Mouse (Mus musculus) embryonic stem cell, embryonic (primary cell): ENCODE measurements at regions not wholly inside any gene's neighbourhood (a gene's known extent, or its start where the extent isn't known, plus 50 kb on each side); places are given as distances from the start of the nearest gene placed in this dataset.

ENCODE experiments used
- CTCF ChIA-PET, 4 experiments: fragments of 300-600 bp in 2 of 4; fragments of 350-600 bp in 2 of 4; sonication (Branson Sonifier 250); formaldehyde crosslinking; loops; one replicate each; lab custom pipeline; 2022; ENCODE audit warnings: inconsistent platforms in 2 of 4; lab: Charles Lee
- POLR2A ChIA-PET, 4 experiments: fragments of 300-600 bp in 2 of 4; fragments of 350-600 bp in 2 of 4; sonication (Branson Sonifier 250); formaldehyde crosslinking; loops; one replicate each; lab custom pipeline; 2022; ENCODE audit warnings: antibody characterized with exemption in 4 of 4, inconsistent platforms in 1 of 4; lab: Charles Lee

DNA sequence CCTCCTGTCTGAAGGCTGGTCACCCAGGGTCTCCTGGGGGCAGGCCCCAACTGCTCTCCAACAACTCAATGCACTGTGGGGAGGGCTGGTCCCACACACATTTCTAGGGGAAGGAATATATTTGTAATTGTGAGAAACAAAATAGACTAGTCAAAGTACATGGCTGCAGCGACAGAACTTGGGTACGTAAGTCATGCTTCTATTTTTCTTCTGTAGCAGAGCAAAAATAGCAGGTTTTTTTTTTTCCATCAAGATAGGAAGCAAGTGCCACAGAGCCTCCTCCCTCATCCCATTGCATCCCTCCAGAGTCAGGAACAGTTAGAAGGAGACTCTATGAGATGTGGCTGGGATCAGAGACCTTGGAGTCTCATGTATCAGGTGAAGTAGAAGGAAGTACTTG, 124.9 kb upstream of the Tnr start:
- CTCF ChIA-PET: no interaction called here
- POLR2A ChIA-PET: interaction anchor here in 1 of 4 experiments (0.6 kb wide), 1 partner anchor 167 kb away, joined by 5 read pairs; no protein-coding TSS in a partner anchor

DNA sequence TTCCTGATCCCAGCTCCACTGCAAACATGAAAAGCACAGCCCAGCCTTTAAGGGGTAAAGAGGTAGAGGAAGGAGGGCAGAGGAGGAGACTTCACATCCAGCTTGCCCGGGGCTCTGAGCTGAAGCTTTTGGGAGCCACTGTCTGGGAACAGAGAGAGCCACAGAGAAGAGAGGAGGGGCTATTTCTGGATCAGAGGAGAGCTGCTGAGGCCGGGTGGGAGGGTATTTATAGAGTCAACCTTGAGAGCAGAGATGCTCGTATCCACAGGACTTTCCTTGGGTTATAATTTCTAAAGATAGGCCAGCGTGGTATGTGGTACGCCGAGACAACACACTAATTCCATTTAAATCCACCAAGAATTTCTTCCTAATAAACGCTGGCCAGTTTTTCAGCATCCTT, 117.3 kb upstream of the Tnr start:
- CTCF ChIA-PET: interaction anchor here in 1 of 4 experiments (0.6 kb wide), 1 partner anchor 352 kb away, joined by 5 read pairs; no protein-coding TSS in a partner anchor
- POLR2A ChIA-PET: no interaction called here

DNA sequence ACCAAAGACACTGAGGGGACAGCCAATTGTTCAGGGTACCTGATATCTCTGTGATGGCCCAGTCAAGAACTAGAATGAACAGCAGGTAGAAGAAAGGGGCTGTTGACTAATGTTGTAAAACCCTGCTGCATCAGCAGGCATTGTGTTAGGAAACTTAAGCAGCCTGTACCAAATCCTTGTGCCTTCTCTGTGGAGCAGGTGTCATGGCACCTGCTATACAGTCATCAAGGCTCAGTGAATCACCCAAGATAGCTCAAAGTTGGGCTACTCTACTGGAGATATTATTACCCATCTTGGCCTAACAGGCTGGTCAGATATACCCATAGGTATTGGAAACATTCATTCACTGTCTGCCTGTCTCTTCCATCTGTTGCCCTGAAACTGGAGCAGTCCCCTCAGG, 116.8 kb upstream of the Tnr start:
- CTCF ChIA-PET: no interaction called here
- POLR2A ChIA-PET: no interaction called here

DNA sequence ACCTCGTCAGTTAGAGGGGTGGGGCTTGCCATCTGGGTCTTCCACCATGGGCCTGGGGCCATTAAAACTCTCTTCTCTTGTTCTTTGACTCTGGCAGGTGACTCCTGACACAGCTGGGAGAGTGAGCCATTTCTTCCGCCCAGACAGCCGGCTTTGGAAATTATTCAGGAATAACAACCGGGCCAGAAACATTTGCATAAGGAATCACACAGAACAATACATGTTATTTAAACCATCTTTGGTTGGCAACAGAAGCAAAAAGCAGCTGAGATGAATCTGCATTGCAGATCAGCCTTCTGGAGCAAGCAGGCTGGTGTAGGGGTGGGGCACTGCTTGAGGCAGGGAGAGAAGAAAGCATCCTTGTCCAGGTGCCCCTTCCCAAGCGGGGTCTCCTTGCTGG, 110.2 kb upstream of the Tnr start:
- ChIA-PET CTCF (interaction anchor here in 1 of 4 experiments (0.6 kb wide), 1 partner anchor 9 kb away, joined by 3 read pairs; no protein-coding TSS in a partner anchor), POLR2A (interaction anchor here in 1 of 4 experiments (1.5 kb wide), 1 partner anchor 16 kb away, joined by 4 read pairs; no protein-coding TSS in a partner anchor)

GRCm38 (mm10) chr1:159415656-159416055, 107.9 kb upstream of the Tnr start:
- POLR2A ChIA-PET: no interaction called here
- CTCF ChIA-PET: no interaction called here

- CTCF ChIA-PET: no interaction called here
Measured at GRCm38 (mm10) chr1:159417176-159417575, 106.4 kb upstream of the Tnr start.

DNA sequence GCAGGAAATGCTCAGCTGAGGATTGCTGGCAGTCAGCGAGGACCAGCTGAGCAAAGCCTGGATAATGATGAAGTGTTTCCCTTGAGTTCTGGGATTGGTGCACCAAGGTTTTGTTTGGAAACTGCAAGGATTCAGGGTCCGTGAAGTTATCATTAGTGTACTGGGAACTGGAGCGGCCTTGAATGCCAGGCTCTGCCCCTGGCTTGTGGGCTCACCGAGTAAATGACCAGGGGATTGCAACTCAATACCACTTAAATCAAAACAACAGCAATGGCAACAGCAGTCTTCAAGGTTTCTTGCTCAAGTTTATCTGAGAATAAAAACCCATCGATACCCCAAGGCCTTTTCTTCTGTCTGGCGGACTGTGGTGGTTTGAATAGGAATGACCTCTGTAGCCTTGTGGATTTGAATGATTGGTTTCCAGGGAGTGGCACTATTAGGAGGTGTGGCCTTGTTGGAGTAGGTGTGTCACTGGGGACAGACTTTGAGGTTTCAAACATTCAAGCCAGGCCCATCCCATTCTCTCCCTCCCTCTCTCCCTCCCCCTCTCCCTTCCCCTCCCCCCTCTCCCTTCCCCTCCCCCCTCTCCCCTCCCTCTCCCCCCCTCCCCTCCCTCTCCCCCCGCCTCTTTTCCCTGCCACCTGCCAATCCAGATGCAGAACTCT, 104.1 kb upstream of the Tnr start:
- ChIA-PET POLR2A (no interaction called here), CTCF (no interaction called here)

More at GRCm38 (mm10) chr1:159417176-159417575, 106.4 kb upstream of the Tnr start:
- POLR2A ChIA-PET: no interaction called here

- CTCF ChIA-PET: no interaction called here
- POLR2A ChIA-PET: no interaction called here
Measured at GRCm38 (mm10) chr1:159420189-159420588, 103.4 kb upstream of the Tnr start.

- ChIA-PET CTCF (no interaction called here), POLR2A (interaction anchor here in 1 of 4 experiments (1.4 kb wide), 1 partner anchor 24 kb away, joined by 3 read pairs; no protein-coding TSS in a partner anchor)
Measured at GRCm38 (mm10) chr1:159423694-159424093, 99.9 kb upstream of the Tnr start.

GRCm38 (mm10) chr1:159429926-159430325, 93.6 kb upstream of the Tnr start:
- ChIA-PET CTCF (no interaction called here), POLR2A (interaction anchor here in 1 of 4 experiments (1.3 kb wide), 1 partner anchor 64 kb away, joined by 3 read pairs; no protein-coding TSS in a partner anchor)

DNA sequence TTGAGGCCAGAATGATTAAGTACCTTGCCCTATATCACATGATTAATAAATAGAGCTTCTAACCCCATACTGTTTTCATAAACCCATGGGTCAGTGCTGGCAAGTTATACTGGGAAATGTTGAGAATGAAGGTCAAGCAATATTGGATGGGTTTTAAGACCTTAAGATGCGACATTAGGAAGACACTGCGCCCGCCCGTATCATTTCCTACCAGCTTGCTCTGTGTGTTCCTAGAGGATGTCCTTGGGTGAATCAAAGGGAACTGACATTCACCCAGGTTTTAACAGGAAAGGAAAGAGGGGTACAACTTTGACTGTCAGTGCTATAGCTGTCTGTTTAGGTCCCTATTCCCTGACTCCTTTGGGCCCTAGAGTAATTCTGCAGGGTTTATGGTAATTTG, 90.0 kb upstream of the Tnr start:
- ChIA-PET CTCF (no interaction called here), POLR2A (no interaction called here)

DNA sequence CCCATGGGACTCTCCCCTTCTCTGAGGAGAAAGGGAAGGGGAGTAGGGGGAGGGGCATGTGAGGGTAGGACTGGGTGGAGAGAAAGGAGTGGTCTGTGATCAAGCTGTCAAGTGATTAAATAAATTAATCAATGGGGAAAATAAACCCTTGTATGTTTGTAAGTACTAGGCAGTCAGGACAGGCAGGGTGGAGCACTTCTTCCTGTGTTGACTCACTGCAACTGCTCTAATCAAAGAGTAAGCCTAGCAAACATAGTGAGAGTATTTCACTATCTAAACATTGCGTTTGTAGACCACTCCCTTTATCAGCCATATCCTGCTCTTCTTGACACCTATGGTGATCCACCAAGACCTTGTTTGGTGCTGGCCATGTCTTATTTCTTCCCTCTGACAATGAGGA, 82.8 kb upstream of the Tnr start:
- ChIA-PET POLR2A (interaction anchor here in 1 of 4 experiments (0.7 kb wide), 1 partner anchor 597 kb away, joined by 3 read pairs; no protein-coding TSS in a partner anchor), CTCF (no interaction called here)

- ChIA-PET CTCF (no interaction called here), POLR2A (no interaction called here)
Measured at GRCm38 (mm10) chr1:159444093-159444492, 79.5 kb upstream of the Tnr start.

DNA sequence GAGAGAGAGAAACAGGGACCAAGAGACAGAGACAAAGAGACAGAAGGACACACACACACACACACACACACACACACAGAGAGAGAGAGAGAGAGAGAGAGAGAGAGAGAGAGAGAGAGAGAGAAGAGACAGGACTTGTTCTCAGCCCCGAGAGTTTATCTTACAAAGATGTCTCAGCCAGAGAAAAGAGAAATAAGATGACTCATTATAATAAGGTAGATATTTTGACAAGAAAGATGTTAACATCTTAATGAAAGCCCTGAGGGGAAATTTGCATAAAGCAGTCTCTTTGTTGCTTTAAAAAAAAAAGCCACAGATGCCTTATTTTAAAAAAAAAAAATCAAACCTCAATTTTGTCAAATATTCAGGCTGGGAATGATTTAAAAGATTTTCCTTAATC, 78.1 kb upstream of the Tnr start:
- CTCF ChIA-PET: no interaction called here

DNA sequence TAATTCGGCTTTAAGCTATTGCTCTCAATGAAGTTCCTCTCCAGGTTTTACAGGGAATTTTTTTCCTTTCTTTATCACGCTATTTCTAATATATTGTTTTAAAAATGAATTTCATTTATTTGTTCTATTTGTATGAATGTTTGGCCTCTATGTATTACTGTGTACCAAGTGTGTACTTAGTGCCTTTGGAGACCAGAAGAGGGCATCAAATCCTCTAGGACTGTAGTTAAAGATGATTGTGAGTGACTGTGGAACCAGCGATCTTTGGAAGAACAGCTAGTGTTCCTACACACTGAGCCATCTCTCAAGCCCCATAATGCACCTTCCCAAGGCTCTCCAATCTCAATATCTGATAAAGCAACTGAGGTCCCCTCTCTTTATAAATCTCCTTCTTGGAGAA, 72.1 kb upstream of the Tnr start:
- ChIA-PET CTCF (interaction anchor here in 1 of 4 experiments (0.6 kb wide), 1 partner anchor 61 kb away, joined by 3 read pairs; no protein-coding TSS in a partner anchor), POLR2A (interaction anchor here in 1 of 4 experiments (1.1 kb wide), 1 partner anchor 14 kb away, joined by 3 read pairs; no protein-coding TSS in a partner anchor)

More for the DNA sequence above, 78.1 kb upstream of the Tnr start:
- POLR2A ChIA-PET: no interaction called here

DNA sequence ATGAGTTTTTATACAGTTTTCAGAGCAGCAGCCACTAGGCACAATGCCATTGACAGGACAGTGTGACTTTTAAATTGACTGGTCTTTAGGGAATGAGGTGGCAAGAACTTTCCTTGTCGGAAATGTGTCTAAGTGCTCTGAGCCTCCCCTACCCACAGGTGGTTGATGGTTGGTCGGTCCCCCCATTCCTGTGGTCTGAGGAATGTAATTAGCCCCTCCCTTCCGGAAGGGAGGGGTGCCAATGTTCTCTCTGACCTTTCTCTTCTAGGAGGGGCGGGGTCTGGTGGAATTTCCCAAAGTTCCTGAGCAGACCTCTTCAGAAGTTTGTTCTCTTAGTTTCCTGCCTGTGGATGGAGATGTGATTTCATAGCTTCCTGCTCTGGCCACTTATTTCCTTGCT, 62.7 kb upstream of the Tnr start:
- ChIA-PET CTCF (interaction anchor here in 1 of 4 experiments (0.6 kb wide), 1 partner anchor 451 kb away, joined by 3 read pairs; no protein-coding TSS in a partner anchor), POLR2A (interaction anchor here in 1 of 4 experiments (0.6 to 1.3 kb wide), 3 partner anchors 11 to 102 kb away, joined by 3 to 4 read pairs (median 3); no protein-coding TSS in a partner anchor)

DNA sequence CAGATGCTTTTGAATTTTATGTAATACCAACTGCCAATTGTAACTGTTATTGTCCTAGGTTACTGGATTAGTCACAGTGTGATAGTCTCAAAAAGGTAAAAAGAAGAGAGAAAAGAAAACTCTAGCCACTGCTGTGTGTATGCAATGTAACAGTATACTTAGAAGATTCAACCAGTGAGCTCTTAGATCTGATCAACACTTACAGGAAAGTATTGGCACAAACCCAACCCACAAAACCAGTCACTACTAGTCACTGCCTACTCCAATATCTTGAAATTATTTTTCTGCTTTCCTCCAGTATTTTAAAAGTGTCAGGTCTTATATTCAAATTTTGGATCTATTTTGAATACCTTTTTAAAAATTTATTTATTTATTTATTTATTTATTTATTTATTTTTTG, 52.6 kb upstream of the Tnr start:
- ChIA-PET CTCF (no interaction called here), POLR2A (interaction anchor here in 1 of 4 experiments (0.6 kb wide), 1 partner anchor 573 kb away, joined by 3 read pairs; no protein-coding TSS in a partner anchor)
